Mouse (Mus musculus) liver, postnatal 0 days (tissue): ENCODE data around the gene Wapl. TPM values are rescaled to one million over a fixed set of nuclear protein-coding genes. Genes with fewer than 3 reads are reported as not detected.

Experiments used
- ATAC-seq: fragments of 200-750 bp; cut with Nextera tagmentation; 2 replicates; pipeline ENCODE4 v1.8.0; 2017; ENCODE audit warnings: mild to moderate bottlenecking, moderate library complexity
- DNase-seq: peaks from one replicate; pipeline ENCODE4 v3.0.0-alpha.2; 2016
- H3K27ac ChIP-seq: fragments of 300-500 bp; sonication (generic); 2 replicates; pipeline ENCODE4 v1.5.1; 2014; ENCODE audit warnings: antibody characterized with exemption, moderate library complexity, mild to moderate bottlenecking, low read depth
- H3K27me3 ChIP-seq: fragments of 300-500 bp; sonication (generic); 2 replicates; pipeline ENCODE4 v1.6.1; 2014; ENCODE audit warnings: low read length, control low read depth, mixed read lengths; ENCODE audit not compliant: insufficient read depth
- H3K36me3 ChIP-seq: fragments of 300-500 bp; sonication (generic); replicated peaks from 2 replicates; pipeline ENCODE4 v1.6.1; 2014; ENCODE audit warnings: mild to moderate bottlenecking, control low read depth, low read length, moderate library complexity, mixed read lengths; ENCODE audit not compliant: insufficient read depth
- H3K4me1 ChIP-seq: fragments of 300-500 bp; sonication (generic); 2 replicates; pipeline ENCODE4 v1.6.1; 2014; ENCODE audit warnings: antibody characterized with exemption, mild to moderate bottlenecking, control low read depth; ENCODE audit not compliant: insufficient read depth
- H3K4me2 ChIP-seq: fragments of 300-500 bp; sonication (generic); 2 replicates; pipeline ENCODE4 v1.6.1; 2014; ENCODE audit warnings: low read depth, mild to moderate bottlenecking, low read length, moderate library complexity, mixed read lengths
- H3K4me3 ChIP-seq: fragments of 300-500 bp; sonication (generic); 2 replicates; pipeline ENCODE4 v1.5.1; 2014; ENCODE audit warnings: low read depth, low read length
- H3K9ac ChIP-seq: fragments of 300-500 bp; sonication (generic); replicated peaks from 2 replicates; pipeline ENCODE4 v1.6.1; 2014; ENCODE audit warnings: mild to moderate bottlenecking, moderate library complexity
- H3K9me3 ChIP-seq: fragments of 300-500 bp; sonication (generic); 2 replicates; pipeline ENCODE4 v1.6.1; 2016; ENCODE audit warnings: mild to moderate bottlenecking, control low read depth, low read length, mixed read lengths
- CTCF ChIP-seq: sonication (generic); IDR thresholded peaks from 2 replicates; pipeline ENCODE4 v1.5.1; 2016; ENCODE audit warnings: antibody characterized with exemption, low read depth
- EP300 ChIP-seq: IDR thresholded peaks from 2 replicates; pipeline ENCODE4 v1.6.1; 2016; ENCODE audit warnings: antibody characterized with exemption, low read depth, mild to moderate bottlenecking
- WGBS: fragments of 180-500 bp; shearing (Covaris S2); extraction: QIAGEN DNeasy Blood & Tissue Kit; methylation state at CpG from one replicate; pipeline ENCODE4 v1.1.7; 2014; ENCODE audit not compliant: insufficient replicate concordance; 5-methylcytosine and 5-hydroxymethylcytosine counted together
- polyA plus RNA-seq: library from polyadenylated mRNA; unstranded; fragments of >200 nt; fragmentation: Nextera tagmentation; extraction: Ambion mirVana; gene quantifications from 2 replicates; pipeline ENCODE4 v1.2.1, GENCODE M21; 2015

The Wapl gene
- polyA plus RNA-seq, 1 experiment from 2014 or later: 15.3 TPM

- no peak overlapping the region for H3K4me2 ChIP-seq
- no peaks in the 10 kb centered on the region for H3K36me3 ChIP-seq
- H3K9ac ChIP-seq: no peak overlapping the region
- ATAC-seq (no peak), DNase-seq (no peak)
- no peaks in the 10 kb centered on the region for H3K27me3 ChIP-seq
- no peak overlapping the region for H3K27ac ChIP-seq
- H3K4me1 ChIP-seq: no peaks in the 10 kb centered on the region; the same call in 1 of the 2 replicates
- no peaks in the 10 kb centered on the region; the same call in 1 of the 2 replicates for H3K9me3 ChIP-seq
- no peak for TF ChIP-seq EP300
- no peak for TF ChIP-seq CTCF
- WGBS: 69% methylated on average over 6 of the region's 6 CpGs
- no peak overlapping the region for H3K4me3 ChIP-seq
Observed at GRCm38 (mm10) chr14:34774231-34774630, 100.5 kb downstream of the Wapl start.

- Histone ChIP-seq H3K36me3 (no peaks in the 10 kb centered on the region), H3K4me3 (no peak overlapping the region), H3K4me1 (no peaks in the 10 kb centered on the region), H3K9ac (no peak overlapping the region), H3K4me2 (no peak overlapping the region), H3K27me3 (no peaks in the 10 kb centered on the region), H3K9me3 (no peaks in the 10 kb centered on the region; the same call in 1 of the 2 replicates), H3K27ac (no peak overlapping the region)
- DNase-seq (no peak), ATAC-seq (no peak)
- no peak for TF ChIP-seq EP300
- WGBS: 79% methylated on average over 12 of the region's 12 CpGs
Observed at GRCm38 (mm10) chr14:34776719-34777385, 103.1 kb downstream of the Wapl start.

DNA sequence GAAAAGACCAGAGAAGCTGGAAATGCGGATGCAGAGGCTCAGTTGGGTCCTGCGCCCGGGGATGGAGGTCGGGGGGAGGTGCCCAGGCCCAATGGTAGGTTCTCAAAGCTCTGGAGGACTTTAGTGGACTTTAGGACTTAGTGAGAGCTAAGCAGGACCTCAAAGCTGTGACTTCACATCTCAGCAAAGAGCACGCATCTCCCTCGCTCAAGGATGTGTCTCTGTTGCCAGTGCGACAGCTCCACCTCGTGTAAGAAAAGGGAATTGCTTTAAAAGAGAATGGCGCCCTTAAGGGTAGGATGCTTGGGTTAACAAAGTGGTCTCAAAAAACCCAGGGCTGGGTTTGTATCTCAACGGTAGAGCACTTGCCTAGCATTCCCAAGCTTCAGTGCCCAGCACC lies 104.1 kb downstream of the Wapl start:
- no peaks in the 10 kb centered on the region for H3K27me3 ChIP-seq
- ATAC-seq: peak; percentile 29; the same call in 1 of the 2 replicates
- H3K9me3 ChIP-seq: no peaks in the 10 kb centered on the region; the same call in 1 of the 2 replicates
- no peak overlapping the region for H3K27ac ChIP-seq
- WGBS: 14% methylated on average over 10 of the region's 10 CpGs
- no peak overlapping the region for H3K4me2 ChIP-seq
- peak; percentile 60 for DNase-seq
- H3K4me1 ChIP-seq: no peaks in the 10 kb centered on the region
- TF ChIP-seq EP300 (no peak), CTCF (peak; percentile 93)
- no peaks in the 10 kb centered on the region for H3K36me3 ChIP-seq
- no peak overlapping the region for H3K4me3 ChIP-seq
- no peak overlapping the region for H3K9ac ChIP-seq

DNA sequence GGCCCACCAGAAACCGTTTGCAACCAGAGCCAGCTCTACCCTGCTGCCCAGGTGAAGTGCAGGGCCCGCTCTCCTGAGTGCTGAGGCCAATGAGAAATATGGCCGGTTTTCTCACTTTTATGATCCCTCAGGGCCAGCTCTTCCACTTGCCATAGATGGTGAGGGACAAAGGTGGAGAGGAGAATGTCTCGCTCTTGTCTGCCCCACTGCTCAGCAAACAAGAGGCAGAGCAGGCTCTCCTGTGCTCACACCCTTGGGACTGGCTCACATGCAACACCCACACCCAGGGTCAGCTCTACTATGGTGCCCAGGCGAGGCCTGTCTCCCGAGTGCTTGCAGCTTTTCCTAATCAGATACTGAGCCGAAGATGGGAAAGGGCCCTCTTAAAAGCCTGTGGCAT lies 105.0 kb downstream of the Wapl start:
- TF ChIP-seq EP300 (no peak), CTCF (no peak)
- no peaks in the 10 kb centered on the region for H3K36me3 ChIP-seq
- DNase-seq (no peak), ATAC-seq (no peak)
- WGBS: 67% methylated on average over 7 of the region's 7 CpGs
- H3K4me3 ChIP-seq: no peak overlapping the region
- H3K4me1 ChIP-seq: no peaks in the 10 kb centered on the region
- no peaks in the 10 kb centered on the region; the same call in 1 of the 2 replicates for H3K9me3 ChIP-seq
- no peaks in the 10 kb centered on the region for H3K27me3 ChIP-seq
- no peak overlapping the region for H3K4me2 ChIP-seq
- no peak overlapping the region for H3K9ac ChIP-seq
- H3K27ac ChIP-seq: no peak overlapping the region

DNA sequence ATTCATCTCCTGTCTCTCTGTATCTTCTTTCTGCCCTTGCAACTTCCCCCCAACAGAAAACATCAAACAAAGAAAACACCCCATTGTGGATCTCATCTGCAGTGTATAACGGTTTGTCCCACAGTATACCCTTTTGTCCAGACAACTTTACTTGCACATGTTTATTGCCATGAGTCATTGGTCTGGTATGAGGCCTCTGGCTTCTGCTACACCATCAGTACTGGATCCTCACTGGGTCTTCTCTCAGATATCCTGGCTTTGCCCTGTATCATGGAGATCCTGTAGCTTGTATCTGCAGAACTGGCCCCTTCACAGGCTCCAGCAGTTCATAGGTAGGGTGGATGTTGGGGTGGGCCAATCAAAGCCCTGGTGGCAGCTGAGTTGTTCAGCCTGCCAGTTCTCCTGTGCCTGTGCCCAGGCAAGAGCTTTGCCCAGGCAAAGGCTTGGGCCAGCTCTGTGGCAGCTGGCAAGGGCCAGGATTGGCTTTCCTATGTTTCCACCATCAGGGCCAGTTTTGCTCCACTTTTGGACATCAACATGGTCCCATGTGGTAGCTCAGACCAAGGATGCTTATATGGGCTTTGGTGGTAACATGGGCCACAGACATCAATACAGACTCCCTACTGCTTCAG lies 119.8 kb downstream of the Wapl start:
- Histone ChIP-seq H3K4me1 (no peaks in the 10 kb centered on the region), H3K27ac (no peak overlapping the region), H3K4me3 (no peak overlapping the region), H3K9ac (no peak overlapping the region), H3K27me3 (no peaks in the 10 kb centered on the region), H3K9me3 (no peaks in the 10 kb centered on the region), H3K36me3 (no peaks in the 10 kb centered on the region), H3K4me2 (no peak overlapping the region)
- no peak for ATAC-seq
- DNase-seq: no peak
- TF ChIP-seq CTCF (no peak), EP300 (no peak)
- WGBS: 44% methylated on average over 1 of the region's 1 CpGs

Other genes starting within 250 kb of the Wapl start
- gene Bmpr1a, start 170.6 kb upstream of the Wapl start, polyA plus RNA-seq: 4.7 and 5.0 TPM in 2 replicates
- not detected in 2 replicates for gene 9230112D13Rik, start 151.1 kb upstream of the Wapl start, polyA plus RNA-seq
- 0.26 and 3.2 TPM in 2 replicates for gene Ldb3, start 85.2 kb upstream of the Wapl start, polyA plus RNA-seq
- not detected in 2 replicates for gene Opn4, start 73.8 kb upstream of the Wapl start, polyA plus RNA-seq
- gene Grid1, start 146.2 kb downstream of the Wapl start, polyA plus RNA-seq: not detected in 2 replicates